Mouse (Mus musculus): ENCODE results near the gene Ankmy1. TPM values are rescaled to one million over a fixed set of nuclear protein-coding genes. Genes with fewer than 3 reads are reported as not detected.
A peak's percentile ranks its signal among the peaks of the same experiment; 100 is the strongest.

The Ankmy1 gene
- polyA plus RNA-seq, 1 experiment = 0.41 TPM

GRCm38 (mm10) chr1:92892791-92893190, 9.9 kb downstream of the Ankmy1 start:
- TF ChIP-seq CTCF (IDR thresholded peaks at IDR 0.05; ENCODE audit: borderline replicate concordance, extremely low read depth, insufficient read depth, insufficient read length) (no peak), POLR2A (IDR thresholded peaks at IDR 0.05; ENCODE audit: borderline replicate concordance, extremely low read depth, insufficient read depth, insufficient read length, poor library complexity, severe bottlenecking) (no peak)
- no peak for DNase-seq (ENCODE audit: low read depth)

DNA sequence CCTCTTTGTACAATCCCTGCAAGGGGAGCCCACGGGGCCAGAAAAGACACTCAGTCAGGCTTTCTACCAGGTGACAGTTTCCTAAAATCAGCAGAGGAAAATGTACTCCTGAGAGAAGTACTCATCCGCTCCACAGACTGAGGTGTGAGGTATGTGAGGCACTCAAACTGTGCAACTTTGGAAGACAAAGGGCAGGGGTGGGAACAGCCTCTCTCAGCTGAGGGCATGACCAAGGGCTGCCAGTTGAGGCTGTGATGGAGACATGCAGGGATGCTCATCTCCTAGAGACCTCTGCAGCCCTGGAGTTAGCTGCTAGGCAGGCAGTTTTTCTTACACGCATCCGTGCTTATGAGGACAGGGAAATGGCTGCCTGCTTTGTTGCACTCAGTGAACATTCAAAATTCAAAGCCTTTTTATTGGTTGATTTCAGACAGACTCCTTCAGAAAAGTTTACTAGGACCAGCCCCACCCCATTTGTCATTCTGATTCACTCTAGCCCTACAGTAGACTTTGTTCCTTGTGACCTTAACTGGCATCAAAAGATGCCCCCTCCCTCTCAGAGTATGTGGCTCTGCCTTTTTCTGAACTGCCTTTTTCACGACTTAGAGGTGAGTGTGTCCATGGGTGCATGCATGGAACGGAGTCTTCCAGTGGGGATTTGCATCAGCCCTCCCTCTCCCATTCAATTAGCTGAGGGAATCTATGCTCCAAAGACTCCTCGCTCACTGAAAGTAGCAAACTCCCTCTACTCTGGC, 13.6 kb downstream of the Ankmy1 start:
- no peak for DNase-seq (ENCODE audit: low read depth)
- TF ChIP-seq CTCF (IDR thresholded peaks at IDR 0.05; ENCODE audit: borderline replicate concordance, extremely low read depth, insufficient read depth, insufficient read length) (no peak), POLR2A (IDR thresholded peaks at IDR 0.05; ENCODE audit: borderline replicate concordance, extremely low read depth, insufficient read depth, insufficient read length, poor library complexity, severe bottlenecking) (no peak)

GRCm38 (mm10) chr1:92881982-92882381, 20.7 kb downstream of the Ankmy1 start:
- no peak for DNase-seq (ENCODE audit: low read depth)
- TF ChIP-seq POLR2A (IDR thresholded peaks at IDR 0.05; ENCODE audit: borderline replicate concordance, extremely low read depth, insufficient read depth, insufficient read length, poor library complexity, severe bottlenecking) = no peak
- no peak for TF ChIP-seq CTCF (IDR thresholded peaks at IDR 0.05; ENCODE audit: borderline replicate concordance, extremely low read depth, insufficient read depth, insufficient read length)

DNA sequence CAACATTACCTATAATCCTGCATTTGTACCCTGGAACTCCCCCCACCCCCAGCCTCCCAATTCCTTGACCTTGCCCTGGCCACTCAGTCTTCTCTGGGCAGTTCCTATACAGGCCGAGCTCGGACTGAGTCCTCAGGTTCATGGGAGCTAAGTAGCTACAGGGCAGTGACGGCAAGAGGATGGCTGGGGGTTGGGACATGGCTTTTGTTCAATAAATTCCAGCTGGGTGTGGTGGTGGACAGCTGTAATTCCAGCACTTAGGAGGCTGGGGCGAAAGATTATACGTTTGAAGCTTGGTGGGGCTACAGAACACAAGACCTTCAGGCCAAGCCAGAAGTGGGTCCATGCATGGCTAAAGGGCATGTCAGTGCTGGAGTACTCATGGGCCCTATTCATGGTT, 22.6 kb downstream of the Ankmy1 start:
- DNase-seq (ENCODE audit: low read depth) = no peak
- no peak for TF ChIP-seq CTCF (IDR thresholded peaks at IDR 0.05; ENCODE audit: borderline replicate concordance, extremely low read depth, insufficient read depth, insufficient read length)
- no peak for TF ChIP-seq POLR2A (IDR thresholded peaks at IDR 0.05; ENCODE audit: borderline replicate concordance, extremely low read depth, insufficient read depth, insufficient read length, poor library complexity, severe bottlenecking)

DNA sequence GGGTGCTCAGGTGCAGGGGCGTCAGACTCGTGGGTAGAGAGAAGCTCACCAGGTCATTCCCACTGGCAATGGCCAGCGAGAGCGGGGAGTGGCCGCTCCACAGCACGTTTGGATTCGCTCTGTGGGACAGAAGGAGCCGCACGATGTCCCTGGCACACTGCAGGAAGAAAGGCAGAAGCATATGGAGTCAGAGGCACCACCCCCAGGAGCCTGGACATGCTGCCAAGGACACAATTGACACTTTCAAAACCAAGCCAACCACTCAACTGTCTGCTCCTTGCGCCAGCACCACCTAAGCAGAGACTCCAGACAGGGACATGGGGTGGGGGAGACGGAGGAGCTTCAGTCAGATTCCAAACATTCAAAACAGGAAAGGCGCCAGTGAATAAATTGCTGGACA, 23.4 kb downstream of the Ankmy1 start:
- DNase-seq (ENCODE audit: low read depth) = peak; percentile 48
- TF ChIP-seq POLR2A (IDR thresholded peaks at IDR 0.05; ENCODE audit: borderline replicate concordance, extremely low read depth, insufficient read depth, insufficient read length, poor library complexity, severe bottlenecking) = no peak
- no peak for TF ChIP-seq CTCF (IDR thresholded peaks at IDR 0.05; ENCODE audit: borderline replicate concordance, extremely low read depth, insufficient read depth, insufficient read length)

DNA sequence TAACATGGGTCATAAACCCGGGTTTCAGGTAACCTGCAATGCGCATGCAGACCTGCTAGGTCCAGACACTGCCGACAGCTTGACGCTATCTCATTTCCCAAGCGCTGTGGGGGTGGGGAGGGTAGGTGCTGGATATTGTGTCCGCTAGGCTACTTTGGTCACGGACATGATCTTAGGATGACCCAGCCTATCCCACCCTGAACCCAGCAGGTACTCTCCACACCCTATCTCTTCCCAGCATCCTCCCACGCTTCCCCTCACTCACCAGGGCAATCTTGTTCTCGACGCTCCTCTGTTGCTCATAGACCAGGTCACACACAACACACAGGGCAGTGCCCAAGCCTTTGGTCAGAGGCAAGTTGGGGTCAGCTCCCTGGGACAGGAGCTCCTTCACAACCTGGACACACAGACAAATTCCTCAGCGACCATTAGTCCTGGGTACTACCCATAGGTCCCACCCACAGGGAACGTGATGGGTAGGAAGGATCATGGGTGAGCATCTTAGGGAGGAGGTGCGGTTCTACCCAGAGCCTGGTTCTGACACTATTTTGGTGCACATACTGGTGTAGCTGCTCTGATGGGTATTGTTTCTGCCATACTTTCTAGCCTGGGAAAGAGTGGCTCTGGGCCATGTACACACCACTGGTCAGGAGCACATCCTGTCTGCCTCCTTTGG, 24.5 kb downstream of the Ankmy1 start:
- TF ChIP-seq CTCF (IDR thresholded peaks at IDR 0.05; ENCODE audit: borderline replicate concordance, extremely low read depth, insufficient read depth, insufficient read length) (no peak), POLR2A (IDR thresholded peaks at IDR 0.05; ENCODE audit: borderline replicate concordance, extremely low read depth, insufficient read depth, insufficient read length, poor library complexity, severe bottlenecking) (no peak)
- no peak for DNase-seq (ENCODE audit: low read depth)

GRCm38 (mm10) chr1:92877431-92877978, 25.2 kb downstream of the Ankmy1 start:
- TF ChIP-seq CTCF (IDR thresholded peaks at IDR 0.05; ENCODE audit: borderline replicate concordance, extremely low read depth, insufficient read depth, insufficient read length) = no peak
- TF ChIP-seq POLR2A (IDR thresholded peaks at IDR 0.05; ENCODE audit: borderline replicate concordance, extremely low read depth, insufficient read depth, insufficient read length, poor library complexity, severe bottlenecking) = no peak
- DNase-seq (ENCODE audit: low read depth) = no peak

DNA sequence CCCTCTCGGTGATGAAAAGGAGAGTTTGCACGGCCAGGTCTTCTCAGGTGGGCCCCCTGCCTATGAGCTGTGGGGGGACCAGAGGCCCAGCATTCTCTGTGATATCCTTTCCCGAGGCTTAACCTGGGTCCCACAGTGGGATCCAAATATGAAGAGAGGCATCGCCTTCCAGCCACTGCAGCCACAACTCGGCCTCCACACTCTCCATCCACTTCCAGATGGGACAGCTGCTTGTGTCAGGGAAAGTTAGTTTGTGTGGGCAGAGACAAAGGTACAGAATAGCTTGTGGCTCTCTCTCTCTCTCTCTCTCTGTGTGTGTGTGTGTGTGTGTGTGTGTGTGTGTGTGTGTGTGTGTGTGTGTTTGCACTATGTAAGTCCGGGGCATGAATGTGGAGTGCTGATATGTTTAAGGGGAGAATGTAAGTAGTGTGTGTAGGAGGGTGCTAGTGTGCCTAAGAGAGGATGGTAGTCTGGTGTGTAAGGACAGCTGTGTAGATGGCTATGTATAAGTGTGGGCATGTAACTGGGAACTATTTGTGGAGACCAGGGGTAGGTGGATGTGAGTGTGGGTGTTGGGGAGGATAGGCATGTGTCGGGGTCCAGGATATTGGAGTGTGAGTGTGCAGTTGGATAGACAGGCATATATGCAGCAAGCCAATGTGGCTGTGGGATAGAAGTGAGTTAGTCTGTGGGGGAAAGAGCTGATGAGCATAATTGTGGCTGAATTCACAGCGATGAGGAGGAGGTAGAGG, 27.2 kb downstream of the Ankmy1 start:
- DNase-seq (ENCODE audit: low read depth) = no peak
- TF ChIP-seq POLR2A (IDR thresholded peaks at IDR 0.05; ENCODE audit: borderline replicate concordance, extremely low read depth, insufficient read depth, insufficient read length, poor library complexity, severe bottlenecking) (no peak), CTCF (IDR thresholded peaks at IDR 0.05; ENCODE audit: borderline replicate concordance, extremely low read depth, insufficient read depth, insufficient read length) (no peak)

DNA sequence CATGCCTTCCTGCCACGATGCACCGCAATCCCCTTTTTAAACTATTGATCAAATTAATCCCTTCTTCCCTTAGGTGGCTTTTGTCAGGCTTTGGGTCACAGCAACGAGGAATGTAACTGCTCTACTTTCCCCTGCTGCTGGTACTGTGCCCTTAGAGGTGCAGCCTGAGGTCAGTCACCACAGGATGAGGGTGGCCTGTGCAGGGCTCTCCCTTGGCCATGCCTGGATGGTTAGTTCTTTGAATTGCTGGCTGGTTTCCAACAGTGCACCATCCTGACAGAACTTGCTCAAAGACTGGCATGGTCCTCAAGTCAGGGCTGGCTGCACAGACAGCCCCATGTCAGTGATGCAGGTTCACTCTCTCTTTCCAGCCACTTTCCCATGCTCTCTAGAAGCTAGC, 28.7 kb downstream of the Ankmy1 start:
- DNase-seq (ENCODE audit: low read depth) = no peak
- TF ChIP-seq CTCF (IDR thresholded peaks at IDR 0.05; ENCODE audit: borderline replicate concordance, extremely low read depth, insufficient read depth, insufficient read length) (no peak), POLR2A (IDR thresholded peaks at IDR 0.05; ENCODE audit: borderline replicate concordance, extremely low read depth, insufficient read depth, insufficient read length, poor library complexity, severe bottlenecking) (no peak)

DNA sequence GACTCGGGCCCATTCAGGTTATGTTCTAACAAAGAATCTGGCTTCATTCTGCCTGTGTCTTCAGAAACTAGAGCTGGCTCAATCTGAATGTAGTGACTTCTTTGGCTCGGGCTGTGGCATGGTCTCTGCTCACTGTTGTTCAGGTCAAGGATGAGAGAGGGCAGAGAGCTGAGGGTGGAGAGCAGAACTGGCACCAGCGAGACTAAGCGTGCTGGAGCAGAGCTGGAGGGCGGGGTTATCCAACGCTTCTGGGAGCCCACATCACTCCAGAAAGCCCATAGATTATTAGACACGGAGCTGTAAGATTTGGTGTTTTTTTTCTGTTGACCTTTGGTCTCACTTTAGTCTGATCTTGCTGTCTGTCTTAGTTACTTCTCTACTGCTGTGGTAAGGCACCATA, 30.0 kb downstream of the Ankmy1 start:
- no peak for TF ChIP-seq CTCF (IDR thresholded peaks at IDR 0.05; ENCODE audit: borderline replicate concordance, extremely low read depth, insufficient read depth, insufficient read length)
- TF ChIP-seq POLR2A (IDR thresholded peaks at IDR 0.05; ENCODE audit: borderline replicate concordance, extremely low read depth, insufficient read depth, insufficient read length, poor library complexity, severe bottlenecking) = no peak
- no peak for DNase-seq (ENCODE audit: low read depth)

DNA sequence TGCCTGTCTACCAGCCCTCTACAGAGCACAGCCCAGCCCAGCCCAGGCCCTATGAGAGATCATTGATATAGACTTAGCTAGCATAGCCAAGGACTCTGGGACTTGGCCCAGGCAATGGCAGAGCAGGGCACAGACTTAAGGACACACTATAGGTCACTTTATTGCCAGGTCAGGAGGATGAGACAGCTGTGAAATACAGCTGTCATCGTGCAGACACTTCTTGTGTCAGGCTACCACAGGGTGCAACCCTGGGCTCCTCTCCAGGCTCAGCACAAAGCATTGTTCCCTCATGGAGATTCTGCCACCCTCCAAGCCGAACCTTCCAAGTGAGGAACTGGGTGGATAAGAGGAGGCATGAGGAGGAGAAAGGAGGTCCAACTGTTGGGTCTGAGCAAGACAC, 32.7 kb downstream of the Ankmy1 start:
- TF ChIP-seq POLR2A (IDR thresholded peaks at IDR 0.05; ENCODE audit: borderline replicate concordance, extremely low read depth, insufficient read depth, insufficient read length, poor library complexity, severe bottlenecking) = no peak
- TF ChIP-seq CTCF (IDR thresholded peaks at IDR 0.05; ENCODE audit: borderline replicate concordance, extremely low read depth, insufficient read depth, insufficient read length) = no peak
- DNase-seq (ENCODE audit: low read depth) = no peak

Measured in brain, embryonic 14.5 days (tissue).